Mouse (Mus musculus): ENCODE data around the gene Selplg. TPM values are rescaled to one million over a fixed set of nuclear protein-coding genes. Genes with fewer than 3 reads are reported as not detected.
"Not testable (repeated sequence)": the region's sequence is repeated elsewhere in the genome, so short reads cannot be mapped to it uniquely, and the experiment has no call there.

The Selplg gene
- polyA plus RNA-seq, 1 experiment = not detected

GRCm38 (mm10) chr5:113814111-113815040 is 18.1 kb downstream of the Selplg start:
- no peak overlapping the region for H3K4me2 ChIP-seq (ENCODE audit: low read depth)
- no peaks in the 10 kb centered on the region for H3K36me3 ChIP-seq (ENCODE audit: control insufficient read depth, insufficient read depth)
- H3K4me3 ChIP-seq = no peak overlapping the region
- H3ac ChIP-seq (ENCODE audit: control insufficient read depth, insufficient read length) = no peak overlapping the region
- peaks cover 6% of the 10 kb centered on the region for H3K27me3 ChIP-seq (ENCODE audit: control insufficient read depth, insufficient read depth, insufficient read length)
- TF ChIP-seq E2F4 (IDR thresholded peaks at IDR 0.05; ENCODE audit: insufficient read depth) = no peak
- TF ChIP-seq SRF (IDR thresholded peaks at IDR 0.05; ENCODE audit: control insufficient read depth, insufficient read length, low read depth) = no peak
- no peak for TF ChIP-seq REST (IDR thresholded peaks at IDR 0.05; ENCODE audit: insufficient read depth, insufficient read length)
- TF ChIP-seq TCF3 (IDR thresholded peaks at IDR 0.05; ENCODE audit: insufficient read length, low read depth) = no peak
- no peak for TF ChIP-seq MAX (IDR thresholded peaks at IDR 0.05; ENCODE audit: low read depth)
- TF ChIP-seq TCF12 (IDR thresholded peaks at IDR 0.05; ENCODE audit: insufficient read depth, poor library complexity, severe bottlenecking) = no peak
- TF ChIP-seq USF1 (IDR thresholded peaks at IDR 0.05; ENCODE audit: low read depth) = no peak
- TF ChIP-seq MYOG (IDR thresholded peaks at IDR 0.05; ENCODE audit: control insufficient read depth in 1 of 3, insufficient read depth in 1 of 3, insufficient read length in 2 of 3, low read depth in 2 of 3) = no peak
- no peaks in the 10 kb centered on the region for H3K79me2 ChIP-seq (ENCODE audit: control insufficient read depth, insufficient read depth)

GRCm38 (mm10) chr5:113813608-113814007 is 18.8 kb downstream of the Selplg start:
- Histone ChIP-seq H3ac (ENCODE audit: control insufficient read depth, insufficient read length) (no peak overlapping the region), H3K79me2 (ENCODE audit: control insufficient read depth, insufficient read depth) (no peaks in the 10 kb centered on the region), H3K27me3 (ENCODE audit: control insufficient read depth, insufficient read depth, insufficient read length) (peaks cover 2% of the 10 kb centered on the region), H3K4me3 (no peak overlapping the region), H3K4me2 (ENCODE audit: low read depth) (no peak overlapping the region), H3K36me3 (ENCODE audit: control insufficient read depth, insufficient read depth) (no peaks in the 10 kb centered on the region)
- TF ChIP-seq USF1 (IDR thresholded peaks at IDR 0.05; ENCODE audit: low read depth) = no peak
- no peak for TF ChIP-seq MYOG (IDR thresholded peaks at IDR 0.05; ENCODE audit: control insufficient read depth in 1 of 3, insufficient read depth in 1 of 3, insufficient read length in 2 of 3, low read depth in 2 of 3)
- TF ChIP-seq CEBPB (IDR thresholded peaks at IDR 0.05; ENCODE audit: insufficient read depth, poor library complexity, severe bottlenecking) = no peak
- TF ChIP-seq TCF12 (IDR thresholded peaks at IDR 0.05; ENCODE audit: insufficient read depth, poor library complexity, severe bottlenecking) = no peak
- no peak for TF ChIP-seq MYOD1 (IDR thresholded peaks at IDR 0.05; ENCODE audit: control insufficient read depth in 1 of 3, insufficient read length in 2 of 3, low read depth in 2 of 3)
- no peak for TF ChIP-seq TCF3 (IDR thresholded peaks at IDR 0.05; ENCODE audit: insufficient read length, low read depth)
- TF ChIP-seq SRF (IDR thresholded peaks at IDR 0.05; ENCODE audit: control insufficient read depth, insufficient read length, low read depth) = no peak
- TF ChIP-seq MAX (IDR thresholded peaks at IDR 0.05; ENCODE audit: low read depth) = no peak
- no peak for TF ChIP-seq POLR2AphosphoS2 (IDR thresholded peaks at IDR 0.05; ENCODE audit: insufficient read length, low read depth)
- no peak for TF ChIP-seq POLR2A (IDR thresholded peaks at IDR 0.05; ENCODE audit: insufficient read length, low read depth)
- no peak for TF ChIP-seq E2F4 (IDR thresholded peaks at IDR 0.05; ENCODE audit: insufficient read depth)
- TF ChIP-seq REST (IDR thresholded peaks at IDR 0.05; ENCODE audit: insufficient read depth, insufficient read length) = no peak

DNA sequence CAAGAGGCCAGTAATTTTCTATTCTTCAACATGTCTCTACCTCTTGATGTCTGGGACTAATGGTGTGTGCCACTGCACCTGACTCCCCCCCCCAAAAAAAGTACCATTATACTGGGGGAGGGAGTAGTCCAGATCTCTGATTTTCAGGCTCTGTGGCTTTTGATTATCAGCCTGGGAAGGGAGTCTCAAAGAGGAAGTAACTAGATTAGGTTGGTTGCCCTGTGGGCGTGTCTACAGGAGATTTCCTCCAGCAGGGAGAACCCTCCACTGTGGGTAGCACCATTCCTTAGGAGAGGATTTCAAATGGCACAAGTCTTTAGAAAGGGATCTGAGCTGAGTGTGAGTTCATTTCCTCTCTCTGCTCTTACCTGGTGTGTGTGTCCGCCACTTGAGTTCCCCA is 19.8 kb downstream of the Selplg start:
- Histone ChIP-seq H3K27me3 (ENCODE audit: control insufficient read depth, insufficient read depth, insufficient read length) (no peaks in the 10 kb centered on the region), H3K4me2 (ENCODE audit: low read depth) (no peak overlapping the region), H3K79me2 (ENCODE audit: control insufficient read depth, insufficient read depth) (no peaks in the 10 kb centered on the region), H3K4me3 (no peak overlapping the region), H3K36me3 (ENCODE audit: control insufficient read depth, insufficient read depth) (no peaks in the 10 kb centered on the region), H3ac (ENCODE audit: control insufficient read depth, insufficient read length) (no peak overlapping the region)
- TF ChIP-seq POLR2AphosphoS2 (IDR thresholded peaks at IDR 0.05; ENCODE audit: insufficient read length, low read depth) (no peak), TCF3 (IDR thresholded peaks at IDR 0.05; ENCODE audit: insufficient read length, low read depth) (no peak)

DNA sequence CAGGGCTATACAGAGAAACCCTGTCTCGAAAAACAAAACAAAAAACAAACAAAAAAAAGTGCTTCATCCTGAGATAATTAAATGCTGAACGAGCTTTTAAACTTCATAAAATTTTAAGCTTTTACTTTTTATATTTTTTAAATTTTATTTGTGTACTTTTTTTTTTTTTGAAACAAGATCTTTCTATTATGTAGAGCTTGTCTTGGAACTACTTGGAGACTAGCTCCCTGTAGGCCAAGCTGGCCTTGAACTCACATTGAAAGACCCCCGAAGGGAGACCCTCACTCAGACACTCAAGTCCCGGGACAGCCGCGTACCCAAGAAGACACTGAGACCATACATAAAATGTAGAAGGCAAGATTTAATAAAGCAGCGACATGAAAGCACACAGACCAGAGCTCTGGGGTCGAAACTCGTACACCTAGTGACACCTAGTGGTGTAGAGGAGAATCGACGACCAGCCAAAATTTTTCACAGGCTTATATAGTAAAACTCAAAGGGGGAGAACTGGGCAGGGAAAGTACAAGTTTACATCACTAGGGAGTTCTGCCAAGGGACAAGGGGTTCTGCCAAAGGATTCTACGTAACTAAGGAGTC is 20.5 kb downstream of the Selplg start:
- not testable (repeated sequence) for H3K79me2 ChIP-seq (ENCODE audit: control insufficient read depth, insufficient read depth); H3K4me3 ChIP-seq; H3ac ChIP-seq (ENCODE audit: control insufficient read depth, insufficient read length); H3K36me3 ChIP-seq (ENCODE audit: control insufficient read depth, insufficient read depth); H3K27me3 ChIP-seq (ENCODE audit: control insufficient read depth, insufficient read depth, insufficient read length); H3K4me2 ChIP-seq (ENCODE audit: low read depth)

DNA sequence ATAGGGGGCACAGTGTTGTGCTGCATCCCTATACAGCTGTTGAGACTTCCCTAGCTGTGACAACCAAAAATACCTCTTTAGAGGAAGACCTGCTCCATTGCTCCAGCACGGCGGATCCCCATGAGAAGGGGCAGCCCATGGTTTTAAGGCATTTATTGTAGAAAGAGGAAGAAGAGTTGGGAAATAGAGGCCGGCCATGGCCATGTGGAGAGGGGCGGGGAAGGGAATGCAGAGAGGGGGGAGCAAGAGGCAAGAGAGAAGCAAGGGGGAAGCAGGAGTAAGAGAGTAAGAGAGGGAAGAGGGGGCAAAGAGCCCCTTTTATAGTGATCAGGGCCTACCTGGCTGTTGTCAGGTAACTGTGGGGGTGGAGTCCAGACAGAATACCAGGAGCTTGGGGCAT is 22.3 kb downstream of the Selplg start:
- Histone ChIP-seq H3K79me2 (ENCODE audit: control insufficient read depth, insufficient read depth) (no peaks in the 10 kb centered on the region), H3K4me2 (ENCODE audit: low read depth) (no peak overlapping the region), H3K36me3 (ENCODE audit: control insufficient read depth, insufficient read depth) (no peaks in the 10 kb centered on the region), H3K4me3 (no peak overlapping the region), H3ac (ENCODE audit: control insufficient read depth, insufficient read length) (no peak overlapping the region), H3K27me3 (ENCODE audit: control insufficient read depth, insufficient read depth, insufficient read length) (no peaks in the 10 kb centered on the region)
- TF ChIP-seq MYOD1 (IDR thresholded peaks at IDR 0.05; ENCODE audit: control insufficient read depth in 1 of 3, insufficient read length in 2 of 3, low read depth in 2 of 3) = no peak
- TF ChIP-seq REST (IDR thresholded peaks at IDR 0.05; ENCODE audit: insufficient read depth, insufficient read length) = no peak
- TF ChIP-seq CEBPB (IDR thresholded peaks at IDR 0.05; ENCODE audit: insufficient read depth, poor library complexity, severe bottlenecking) = no peak
- no peak for TF ChIP-seq POLR2A (IDR thresholded peaks at IDR 0.05; ENCODE audit: insufficient read length, low read depth)
- TF ChIP-seq TCF3 (IDR thresholded peaks at IDR 0.05; ENCODE audit: insufficient read length, low read depth) = no peak
- TF ChIP-seq USF1 (IDR thresholded peaks at IDR 0.05; ENCODE audit: low read depth) = no peak
- no peak for TF ChIP-seq TCF12 (IDR thresholded peaks at IDR 0.05; ENCODE audit: insufficient read depth, poor library complexity, severe bottlenecking)
- no peak for TF ChIP-seq E2F4 (IDR thresholded peaks at IDR 0.05; ENCODE audit: insufficient read depth)
- no peak for TF ChIP-seq SRF (IDR thresholded peaks at IDR 0.05; ENCODE audit: control insufficient read depth, insufficient read length, low read depth)

Measured in myocyte (in vitro differentiated cells).